Mouse (Mus musculus) embryonic facial prominence, embryonic 14.5 days (tissue): ENCODE results near the gene Rtkn2. TPM values are rescaled to one million over a fixed set of nuclear protein-coding genes. Genes with fewer than 3 reads are reported as not detected.

Source experiments
- ATAC-seq: fragments of 200-750 bp; cut with Nextera tagmentation; 2 replicates; pipeline ENCODE4 v1.8.0; 2017; ENCODE audit warnings: low read depth, moderate number of reproducible peaks, moderate TSS enrichment
- DNase-seq: peaks from one replicate; pipeline ENCODE4 v3.0.0-alpha.2; 2015; ENCODE audit warnings: low spot score
- H3K27ac ChIP-seq: fragments of 300-500 bp; sonication (generic); replicated peaks from 2 replicates; pipeline ENCODE4 v1.5.1; 2014; ENCODE audit warnings: low read depth, mild to moderate bottlenecking, low read length, moderate library complexity
- H3K27me3 ChIP-seq: fragments of 300-500 bp; sonication (generic); replicated peaks from 2 replicates; pipeline ENCODE4 v1.6.1; 2014; ENCODE audit warnings: low read length; ENCODE audit not compliant: control insufficient read depth, insufficient read depth
- H3K36me3 ChIP-seq: fragments of 300-500 bp; sonication (generic); 2 replicates; pipeline ENCODE4 v1.6.1; 2014; ENCODE audit warnings: low read length, mixed read lengths; ENCODE audit not compliant: control insufficient read depth, insufficient read depth
- H3K4me1 ChIP-seq: fragments of 300-500 bp; sonication (generic); 2 replicates; pipeline ENCODE4 v1.6.1; 2014; ENCODE audit warnings: antibody characterized with exemption, low read length; ENCODE audit not compliant: control insufficient read depth, insufficient read depth
- H3K4me2 ChIP-seq: fragments of 300-500 bp; sonication (generic); 2 replicates; pipeline ENCODE4 v1.6.1; 2014; ENCODE audit warnings: low read depth, mild to moderate bottlenecking, low read length, moderate library complexity, mixed read lengths
- H3K4me3 ChIP-seq: fragments of 300-500 bp; sonication (generic); 2 replicates; pipeline ENCODE4 v1.5.1; 2014; ENCODE audit warnings: low read depth, mild to moderate bottlenecking, low read length
- H3K9ac ChIP-seq: fragments of 300-500 bp; sonication (generic); 2 replicates; pipeline ENCODE4 v1.6.1; 2014; ENCODE audit warnings: low read depth, mild to moderate bottlenecking, low read length, moderate library complexity, mixed read lengths
- H3K9me3 ChIP-seq: fragments of 300-500 bp; sonication (generic); 2 replicates; pipeline ENCODE4 v1.6.1; 2016; ENCODE audit warnings: low read length; ENCODE audit not compliant: control insufficient read depth
- WGBS: fragments of 180-500 bp; shearing (Covaris S2); extraction: QIAGEN DNeasy Blood & Tissue Kit; methylation state at CpG from one replicate; pipeline ENCODE4 v1.1.7; 2014; 5-methylcytosine and 5-hydroxymethylcytosine counted together
- polyA plus RNA-seq: library from polyadenylated mRNA; unstranded; fragments of >200 nt; fragmentation: Nextera tagmentation; extraction: Ambion mirVana; gene quantifications from 2 replicates; pipeline ENCODE4 v1.2.1, GENCODE M21; 2014

Rtkn2 gene
- 5.4 and 6.5 TPM in 2 replicates for polyA plus RNA-seq

GRCm38 (mm10) chr10:67979401-67980157 is at the start of gene Rtkn2:
Gene Rtkn2, plus strand, starts transcription at chr10:67979570.
- H3K27me3 ChIP-seq = no peaks in the 10 kb centered on the region
- H3K9me3 ChIP-seq = no peaks in the 10 kb centered on the region
- peak within 1 kb of the TSS; percentile 71 for H3K9ac ChIP-seq
- H3K4me2 ChIP-seq = peak within 1 kb of the TSS; percentile 98
- H3K4me3 ChIP-seq = peak within 1 kb of the TSS; percentile 77
- peaks cover 5% of the 10 kb centered on the region; the same call in 1 of the 2 replicates for H3K4me1 ChIP-seq
- H3K36me3 ChIP-seq = no peaks in the 10 kb centered on the region
- under 1% methylated on average over 44 of the region's 57 CpGs for WGBS
- ATAC-seq (peak; percentile 99), DNase-seq (peak; percentile 98)
- H3K27ac ChIP-seq = no peak within 1 kb of the TSS

GRCm38 (mm10) chr10:67931328-67931727 is 48.0 kb upstream of the Rtkn2 start:
- Histone ChIP-seq H3K9ac (no peak overlapping the region), H3K4me1 (no peaks in the 10 kb centered on the region), H3K36me3 (no peaks in the 10 kb centered on the region), H3K4me2 (no peak overlapping the region), H3K4me3 (no peak overlapping the region), H3K27ac (no peak overlapping the region), H3K9me3 (0 out of 2 replicates have a peak, but pooled peaks cover 6% of the 10 kb centered on the region), H3K27me3 (no peaks in the 10 kb centered on the region)
- DNase-seq (no peak), ATAC-seq (no peak)
- WGBS = 82% methylated on average over 4 of the region's 4 CpGs

- no peak overlapping the region for H3K4me3 ChIP-seq
- no peaks in the 10 kb centered on the region for H3K4me1 ChIP-seq
- H3K27me3 ChIP-seq = no peaks in the 10 kb centered on the region
- no peak overlapping the region for H3K4me2 ChIP-seq
- DNase-seq (no peak), ATAC-seq (no peak)
- WGBS = 86% methylated on average over 11 of the region's 11 CpGs
- no peaks in the 10 kb centered on the region for H3K36me3 ChIP-seq
- 0 out of 2 replicates have a peak, but pooled peaks cover 6% of the 10 kb centered on the region for H3K9me3 ChIP-seq
- H3K27ac ChIP-seq = no peak overlapping the region
- H3K9ac ChIP-seq = no peak overlapping the region
Observed at GRCm38 (mm10) chr10:67932780-67933179, 46.6 kb upstream of the Rtkn2 start.

GRCm38 (mm10) chr10:67936944-67937343 is 42.4 kb upstream of the Rtkn2 start:
- Histone ChIP-seq H3K4me2 (no peak overlapping the region), H3K36me3 (no peaks in the 10 kb centered on the region), H3K9ac (no peak overlapping the region), H3K27ac (no peak overlapping the region), H3K27me3 (no peaks in the 10 kb centered on the region), H3K4me3 (no peak overlapping the region), H3K4me1 (no peaks in the 10 kb centered on the region), H3K9me3 (0 out of 2 replicates have a peak, but pooled peaks cover 6% of the 10 kb centered on the region)
- DNase-seq (no peak), ATAC-seq (no peak)
- WGBS = 67% methylated on average over 4 of the region's 4 CpGs

- no peak overlapping the region for H3K4me2 ChIP-seq
- 82% methylated on average over 5 of the region's 5 CpGs for WGBS
- no peaks in the 10 kb centered on the region for H3K27me3 ChIP-seq
- H3K9ac ChIP-seq = no peak overlapping the region
- H3K27ac ChIP-seq = no peak overlapping the region
- no peak overlapping the region for H3K4me3 ChIP-seq
- H3K9me3 ChIP-seq = 0 out of 2 replicates have a peak, but pooled peaks cover under 1% of the 10 kb centered on the region
- no peak for DNase-seq
- ATAC-seq = no peak
- no peaks in the 10 kb centered on the region for H3K36me3 ChIP-seq
- H3K4me1 ChIP-seq = no peaks in the 10 kb centered on the region
Observed at GRCm38 (mm10) chr10:67937775-67938174, 41.6 kb upstream of the Rtkn2 start.

- Histone ChIP-seq H3K9ac (no peak overlapping the region), H3K4me1 (no peaks in the 10 kb centered on the region), H3K36me3 (no peaks in the 10 kb centered on the region), H3K4me3 (no peak overlapping the region), H3K27me3 (no peaks in the 10 kb centered on the region), H3K27ac (no peak overlapping the region), H3K9me3 (no peaks in the 10 kb centered on the region), H3K4me2 (no peak overlapping the region)
- DNase-seq (no peak), ATAC-seq (no peak)
- 65% methylated on average over 12 of the region's 12 CpGs for WGBS
Observed at GRCm38 (mm10) chr10:67939546-67939945, 39.8 kb upstream of the Rtkn2 start.

GRCm38 (mm10) chr10:67943513-67943912 is 35.9 kb upstream of the Rtkn2 start:
- WGBS = 79% methylated on average over 4 of the region's 4 CpGs

GRCm38 (mm10) chr10:67950059-67950748 is 29.2 kb upstream of the Rtkn2 start:
- Histone ChIP-seq H3K4me1 (no peaks in the 10 kb centered on the region), H3K4me2 (no peak overlapping the region), H3K9me3 (peaks cover 4% of the 10 kb centered on the region; the same call in 1 of the 2 replicates), H3K27ac (no peak overlapping the region), H3K27me3 (no peaks in the 10 kb centered on the region), H3K4me3 (no peak overlapping the region), H3K36me3 (no peaks in the 10 kb centered on the region), H3K9ac (no peak overlapping the region)
- WGBS = 80% methylated on average over 8 of the region's 8 CpGs
- DNase-seq = no peak
- ATAC-seq = no peak

More at GRCm38 (mm10) chr10:67943513-67943912, 35.9 kb upstream of the Rtkn2 start:
- no peak overlapping the region for H3K9ac ChIP-seq
- H3K4me3 ChIP-seq = no peak overlapping the region
- ATAC-seq = no peak
- H3K27me3 ChIP-seq = no peaks in the 10 kb centered on the region
- H3K27ac ChIP-seq = no peak overlapping the region
- DNase-seq = no peak
- H3K9me3 ChIP-seq = peaks cover 4% of the 10 kb centered on the region; the same call in 1 of the 2 replicates
- H3K36me3 ChIP-seq = no peaks in the 10 kb centered on the region
- H3K4me2 ChIP-seq = no peak overlapping the region
- no peaks in the 10 kb centered on the region for H3K4me1 ChIP-seq
